Mouse (Mus musculus) intestine, embryonic 16.5 days (tissue): ENCODE data around the gene Paqr9. TPM values are rescaled to one million over a fixed set of nuclear protein-coding genes. Genes with fewer than 3 reads are reported as not detected.
A peak's percentile ranks its signal among the peaks of the same experiment; 100 is the strongest.

Experiments
- ATAC-seq: fragments of 200-750 bp; cut with Nextera tagmentation; 2 replicates; pipeline ENCODE4 v1.8.0; 2017; ENCODE audit warnings: moderate TSS enrichment, moderate library complexity
- H3K27ac ChIP-seq: fragments of 300-500 bp; sonication (generic); 2 replicates; pipeline ENCODE4 v1.5.1; 2014; ENCODE audit warnings: mild to moderate bottlenecking, low read length
- H3K27me3 ChIP-seq: fragments of 300-500 bp; sonication (generic); replicated peaks from 2 replicates; pipeline ENCODE4 v1.6.1; 2014; ENCODE audit warnings: low read length, control low read depth, mixed read lengths; ENCODE audit not compliant: control insufficient read depth, insufficient read depth
- H3K36me3 ChIP-seq: fragments of 300-500 bp; sonication (generic); 2 replicates; pipeline ENCODE4 v1.6.1; 2014; ENCODE audit warnings: low read length, control low read depth; ENCODE audit not compliant: control insufficient read depth, insufficient read depth
- H3K4me1 ChIP-seq: fragments of 300-500 bp; sonication (generic); 2 replicates; pipeline ENCODE4 v1.6.1; 2014; ENCODE audit warnings: low read length, control low read depth, mixed read lengths; ENCODE audit not compliant: control insufficient read depth, insufficient read depth
- H3K4me2 ChIP-seq: fragments of 300-500 bp; sonication (generic); 2 replicates; pipeline ENCODE4 v1.6.1; 2014; ENCODE audit warnings: low read depth, low read length, control low read depth
- H3K4me3 ChIP-seq: fragments of 300-500 bp; sonication (generic); 2 replicates; pipeline ENCODE4 v1.5.1; 2014; ENCODE audit warnings: mild to moderate bottlenecking, low read length
- H3K9ac ChIP-seq: fragments of 300-500 bp; sonication (generic); 2 replicates; pipeline ENCODE4 v1.6.1; 2014; ENCODE audit warnings: low read depth, low read length
- H3K9me3 ChIP-seq: fragments of 300-500 bp; sonication (generic); 2 replicates; pipeline ENCODE4 v1.6.1; 2016; ENCODE audit warnings: low read length, control low read depth; ENCODE audit not compliant: control insufficient read depth
- WGBS: fragments of 180-500 bp; shearing (Covaris S2); extraction: QIAGEN DNeasy Blood & Tissue Kit; methylation state at CpG from one replicate; pipeline ENCODE4 v1.1.7; 2014; 5-methylcytosine and 5-hydroxymethylcytosine counted together
- polyA plus RNA-seq: library from polyadenylated mRNA; unstranded; fragments of >200 nt; fragmentation: Nextera tagmentation; extraction: Ambion mirVana; gene quantifications from 2 replicates; pipeline ENCODE4 v1.2.1, GENCODE M21; 2015

The Paqr9 gene
- polyA plus RNA-seq, 1 experiment from 2014 or later, result 0.67 TPM

DNA sequence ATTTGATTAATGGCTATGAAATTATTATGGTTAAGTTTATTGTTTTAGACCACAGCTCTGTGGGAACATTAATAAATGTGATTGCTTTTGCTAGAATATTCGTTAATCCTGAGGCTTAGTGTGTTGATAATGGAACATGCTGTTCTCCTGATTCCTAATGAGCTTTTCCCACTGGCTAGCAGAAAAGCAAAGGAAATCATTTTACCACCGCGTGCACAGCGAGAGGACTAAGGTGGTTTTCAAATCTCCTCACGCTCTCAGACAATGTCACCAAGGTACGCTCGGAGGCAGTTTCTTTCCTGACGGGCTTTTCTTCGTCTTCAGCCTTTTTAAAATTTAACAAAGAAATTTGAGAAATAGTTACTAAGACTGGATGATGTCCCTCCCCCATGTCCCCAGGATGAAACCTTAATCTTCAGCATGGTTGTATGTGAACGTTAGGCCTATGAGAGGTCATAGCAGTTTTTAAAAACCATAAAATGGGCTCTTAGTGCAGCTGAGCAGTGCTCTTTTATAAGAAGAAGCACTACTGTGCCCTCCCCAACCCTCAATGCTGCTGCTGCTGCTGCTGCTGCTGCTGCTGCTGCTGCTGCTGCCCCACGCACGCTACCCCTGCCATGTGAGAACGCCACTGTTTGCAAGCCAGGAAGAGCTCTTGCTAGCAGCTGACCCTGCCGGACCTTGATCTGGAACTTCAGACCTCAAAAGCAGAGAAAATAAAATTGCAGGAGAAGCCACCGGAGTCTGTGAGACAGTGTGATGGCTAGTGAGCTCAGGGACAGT, 17.6 kb upstream of the Paqr9 start:
- Histone ChIP-seq H3K4me1 (no peaks in the 10 kb centered on the region), H3K4me2 (no peak overlapping the region), H3K9ac (no peak overlapping the region), H3K27me3 (no peaks in the 10 kb centered on the region), H3K9me3 (no peaks in the 10 kb centered on the region), H3K27ac (no peak overlapping the region), H3K4me3 (no peak overlapping the region), H3K36me3 (no peaks in the 10 kb centered on the region)
- ATAC-seq, result no peak
- WGBS, result 72% methylated on average over 15 of the region's 15 CpGs

DNA sequence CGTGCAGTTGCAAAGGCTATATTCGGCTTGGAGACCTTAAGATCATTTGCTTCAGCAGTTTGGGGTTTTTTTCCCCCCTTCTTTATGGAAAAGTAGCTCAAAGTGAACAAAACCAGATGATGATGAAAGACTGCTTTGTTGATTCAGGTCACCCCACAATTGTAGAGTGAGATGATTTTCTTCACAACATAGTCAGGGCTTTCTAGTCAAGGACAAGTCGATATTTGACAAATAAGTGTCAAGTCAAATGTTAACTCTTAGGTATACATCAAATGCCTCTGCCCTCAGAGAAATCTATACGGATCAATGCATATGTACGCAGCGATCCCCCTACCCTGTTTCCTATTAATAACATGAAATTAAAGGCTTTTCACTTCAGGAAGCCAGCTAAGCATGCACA, 17.0 kb upstream of the Paqr9 start:
- H3K27me3 ChIP-seq, result no peaks in the 10 kb centered on the region
- H3K4me3 ChIP-seq, result no peak overlapping the region
- H3K27ac ChIP-seq, result no peak overlapping the region
- WGBS, result 62% methylated on average over 6 of the region's 6 CpGs
- H3K9me3 ChIP-seq, result no peaks in the 10 kb centered on the region
- H3K4me1 ChIP-seq, result no peaks in the 10 kb centered on the region
- no peaks in the 10 kb centered on the region for H3K36me3 ChIP-seq
- no peak for ATAC-seq
- no peak overlapping the region for H3K9ac ChIP-seq
- H3K4me2 ChIP-seq, result no peak overlapping the region

DNA sequence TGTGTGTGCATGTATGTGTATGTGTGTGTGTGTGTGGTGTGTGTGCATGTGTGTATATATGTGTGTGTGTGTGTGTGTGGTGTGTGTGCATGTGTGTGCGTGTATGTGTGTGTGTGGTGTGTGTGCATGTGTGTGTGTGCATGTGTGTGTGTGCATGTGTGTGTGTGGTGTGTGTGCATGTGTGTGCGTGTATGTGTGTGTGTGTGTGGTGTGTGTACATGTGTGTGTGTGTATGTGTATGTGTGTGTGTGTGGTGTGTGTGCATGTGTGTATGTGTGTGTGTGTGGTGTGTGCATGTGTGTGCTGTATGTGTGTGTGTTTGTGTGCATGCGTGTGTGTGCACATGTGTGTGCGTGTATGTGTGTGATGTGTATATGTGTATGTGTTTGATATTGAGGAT, 14.9 kb upstream of the Paqr9 start:
- Histone ChIP-seq H3K9ac (no peak overlapping the region), H3K27me3 (no peaks in the 10 kb centered on the region), H3K4me1 (no peaks in the 10 kb centered on the region), H3K4me3 (no peak overlapping the region), H3K9me3 (no peaks in the 10 kb centered on the region), H3K27ac (no peak overlapping the region), H3K36me3 (no peaks in the 10 kb centered on the region), H3K4me2 (no peak overlapping the region)
- 94% methylated on average over 4 of the region's 4 CpGs for WGBS
- ATAC-seq, result no peak

DNA sequence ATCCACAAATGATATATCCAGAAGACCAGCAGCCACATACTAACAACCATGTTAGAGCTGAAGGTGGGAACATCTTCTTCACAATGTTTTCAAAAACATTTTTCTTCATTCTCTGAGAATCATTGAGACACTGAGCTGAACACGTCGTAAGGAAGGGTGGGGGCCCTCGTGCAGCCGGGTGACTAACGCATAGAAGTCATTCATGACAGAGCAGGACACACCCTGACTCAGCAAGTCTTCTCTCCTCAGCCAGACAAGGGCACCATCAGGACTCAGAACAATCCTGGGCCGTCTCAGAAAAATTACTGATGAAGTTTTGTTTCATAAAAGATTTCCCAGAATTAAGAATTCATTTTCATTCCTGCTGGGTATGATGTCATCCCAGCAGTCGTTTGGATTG, 12.8 kb upstream of the Paqr9 start:
- 46% methylated on average over 7 of the region's 7 CpGs for WGBS
- H3K4me2 ChIP-seq, result no peak overlapping the region
- ATAC-seq, result 0 out of 2 replicates have a peak, but pooled peaks have one; percentile 50
- no peaks in the 10 kb centered on the region for H3K27me3 ChIP-seq
- H3K9ac ChIP-seq, result no peak overlapping the region
- no peaks in the 10 kb centered on the region for H3K36me3 ChIP-seq
- no peaks in the 10 kb centered on the region for H3K9me3 ChIP-seq
- H3K4me1 ChIP-seq, result no peaks in the 10 kb centered on the region
- H3K4me3 ChIP-seq, result no peak overlapping the region
- no peak overlapping the region for H3K27ac ChIP-seq

DNA sequence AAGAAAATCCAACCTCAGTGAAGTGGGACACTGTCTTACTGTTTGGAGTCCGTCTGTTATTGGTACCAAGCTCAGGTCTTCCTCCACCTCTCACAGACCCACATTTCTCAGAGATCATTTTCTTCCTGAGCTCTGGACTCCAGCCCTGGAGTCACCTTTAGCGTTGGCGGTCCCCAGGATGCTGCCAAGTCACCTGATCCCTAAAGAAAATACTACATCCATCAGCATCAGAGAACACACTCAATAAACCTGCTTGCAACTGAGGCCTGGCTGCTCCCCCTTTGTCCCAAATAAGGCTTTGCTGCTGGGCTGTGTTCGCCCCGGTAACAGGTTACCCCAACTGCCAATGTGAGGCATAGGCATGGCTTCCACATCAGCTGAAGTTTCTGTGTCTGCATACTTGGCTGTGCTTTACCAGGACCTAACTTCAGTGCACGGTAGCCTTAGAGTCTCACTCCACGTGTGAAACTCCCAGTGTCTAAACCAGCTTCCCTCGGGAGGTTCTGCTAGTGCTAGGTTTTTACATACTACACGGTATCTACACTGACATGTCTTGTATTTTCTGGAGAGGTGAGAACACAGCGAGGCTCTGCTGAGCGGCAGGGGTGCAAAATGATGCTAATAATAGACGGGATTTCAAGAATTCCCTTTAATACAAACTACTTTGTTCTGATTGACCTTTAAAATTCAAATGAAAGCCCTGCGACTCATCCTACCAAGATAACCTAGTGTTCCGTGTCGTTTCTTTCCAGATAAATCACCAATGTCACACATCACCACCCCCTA, 9.6 kb upstream of the Paqr9 start:
- WGBS, result 71% methylated on average over 15 of the region's 15 CpGs
- no peaks in the 10 kb centered on the region for H3K36me3 ChIP-seq
- H3K9ac ChIP-seq, result no peak overlapping the region
- no peaks in the 10 kb centered on the region for H3K9me3 ChIP-seq
- no peaks in the 10 kb centered on the region for H3K27me3 ChIP-seq
- no peak overlapping the region for H3K27ac ChIP-seq
- ATAC-seq, result no peak
- no peak overlapping the region for H3K4me2 ChIP-seq
- no peaks in the 10 kb centered on the region for H3K4me1 ChIP-seq
- H3K4me3 ChIP-seq, result no peak overlapping the region

DNA sequence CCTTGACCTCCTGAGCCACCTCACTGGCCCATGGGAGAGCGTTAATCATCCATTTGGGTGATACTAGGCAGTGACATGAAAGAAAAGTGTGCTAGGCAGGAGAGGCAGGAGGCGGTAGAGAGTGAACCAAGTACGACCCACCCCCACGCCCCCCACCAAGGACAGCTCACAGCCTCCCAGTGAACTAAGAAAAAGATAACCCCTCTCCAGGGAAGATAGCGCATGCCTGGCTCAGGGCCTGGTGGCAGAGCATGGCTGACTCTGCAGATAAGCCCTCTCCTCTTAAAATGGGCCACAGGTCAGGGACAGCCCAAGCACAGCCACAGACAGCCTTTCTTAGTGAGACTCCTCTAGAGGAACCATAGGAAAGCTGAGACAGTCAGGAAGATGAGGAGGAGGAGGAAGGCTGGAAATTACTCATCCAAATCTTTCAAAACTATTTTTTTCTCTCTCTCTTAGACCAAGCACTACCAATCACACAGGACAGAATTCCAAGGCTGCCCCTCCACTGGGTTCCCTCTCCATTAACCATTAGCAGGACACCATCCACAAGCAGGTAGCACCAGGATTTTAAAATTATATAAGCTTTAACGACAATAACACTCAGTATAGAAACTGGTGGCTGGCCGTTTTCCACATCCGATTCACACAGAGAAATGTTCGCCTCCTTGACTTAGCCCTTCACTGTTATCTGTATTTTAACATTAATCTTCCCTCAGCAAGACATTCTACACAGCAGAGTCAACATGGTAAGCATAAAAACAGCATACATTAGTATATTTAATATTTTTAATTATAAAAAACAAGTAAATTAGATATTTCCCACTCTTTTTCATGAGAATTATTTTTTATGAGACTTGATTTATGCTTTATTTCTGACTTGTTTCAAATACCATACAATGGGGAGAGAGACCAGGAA, 8.3 kb upstream of the Paqr9 start:
- 61% methylated on average over 9 of the region's 9 CpGs for WGBS
- peak; percentile 60 for ATAC-seq

DNA sequence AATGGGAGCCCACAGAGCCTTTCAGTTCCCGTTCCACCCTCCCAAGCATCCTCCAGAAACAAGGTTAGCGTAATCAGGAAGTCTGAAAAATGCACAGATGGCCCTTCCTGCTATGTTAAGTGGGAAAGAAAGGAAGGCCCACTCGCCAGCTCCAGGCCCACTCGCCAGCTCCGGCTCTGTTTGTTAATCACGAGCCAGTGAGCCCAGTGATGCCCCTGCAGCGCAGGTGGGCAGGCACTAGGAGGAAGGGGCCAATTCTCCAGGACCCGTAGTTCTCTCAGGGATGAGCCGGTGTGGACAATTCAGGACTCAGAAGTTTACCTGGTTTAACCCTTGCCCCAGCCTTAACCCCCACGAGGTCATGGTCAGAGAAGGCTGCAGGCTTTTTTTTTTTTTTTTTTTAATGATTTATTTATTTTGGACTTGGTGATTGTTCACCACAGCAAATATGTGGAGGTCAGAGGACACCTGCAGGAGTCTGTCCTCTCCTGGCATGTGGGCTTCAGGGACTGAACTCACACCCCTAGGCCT, 7.2 kb upstream of the Paqr9 start:
- no peak overlapping the region for H3K4me2 ChIP-seq
- H3K27ac ChIP-seq, result no peak overlapping the region
- ATAC-seq, result no peak
- no peaks in the 10 kb centered on the region for H3K36me3 ChIP-seq
- no peaks in the 10 kb centered on the region for H3K4me1 ChIP-seq
- H3K9ac ChIP-seq, result no peak overlapping the region
- H3K27me3 ChIP-seq, result no peaks in the 10 kb centered on the region; the same call in 1 of the 2 replicates
- no peaks in the 10 kb centered on the region for H3K9me3 ChIP-seq
- WGBS, result 53% methylated on average over 10 of the region's 10 CpGs
- H3K4me3 ChIP-seq, result no peak overlapping the region

More for the DNA sequence above, 8.3 kb upstream of the Paqr9 start:
- no peaks in the 10 kb centered on the region for H3K27me3 ChIP-seq
- no peaks in the 10 kb centered on the region for H3K36me3 ChIP-seq
- no peak overlapping the region for H3K27ac ChIP-seq
- no peak overlapping the region for H3K4me2 ChIP-seq
- H3K9ac ChIP-seq, result no peak overlapping the region
- no peaks in the 10 kb centered on the region for H3K9me3 ChIP-seq
- H3K4me3 ChIP-seq, result no peak overlapping the region
- no peaks in the 10 kb centered on the region for H3K4me1 ChIP-seq

DNA sequence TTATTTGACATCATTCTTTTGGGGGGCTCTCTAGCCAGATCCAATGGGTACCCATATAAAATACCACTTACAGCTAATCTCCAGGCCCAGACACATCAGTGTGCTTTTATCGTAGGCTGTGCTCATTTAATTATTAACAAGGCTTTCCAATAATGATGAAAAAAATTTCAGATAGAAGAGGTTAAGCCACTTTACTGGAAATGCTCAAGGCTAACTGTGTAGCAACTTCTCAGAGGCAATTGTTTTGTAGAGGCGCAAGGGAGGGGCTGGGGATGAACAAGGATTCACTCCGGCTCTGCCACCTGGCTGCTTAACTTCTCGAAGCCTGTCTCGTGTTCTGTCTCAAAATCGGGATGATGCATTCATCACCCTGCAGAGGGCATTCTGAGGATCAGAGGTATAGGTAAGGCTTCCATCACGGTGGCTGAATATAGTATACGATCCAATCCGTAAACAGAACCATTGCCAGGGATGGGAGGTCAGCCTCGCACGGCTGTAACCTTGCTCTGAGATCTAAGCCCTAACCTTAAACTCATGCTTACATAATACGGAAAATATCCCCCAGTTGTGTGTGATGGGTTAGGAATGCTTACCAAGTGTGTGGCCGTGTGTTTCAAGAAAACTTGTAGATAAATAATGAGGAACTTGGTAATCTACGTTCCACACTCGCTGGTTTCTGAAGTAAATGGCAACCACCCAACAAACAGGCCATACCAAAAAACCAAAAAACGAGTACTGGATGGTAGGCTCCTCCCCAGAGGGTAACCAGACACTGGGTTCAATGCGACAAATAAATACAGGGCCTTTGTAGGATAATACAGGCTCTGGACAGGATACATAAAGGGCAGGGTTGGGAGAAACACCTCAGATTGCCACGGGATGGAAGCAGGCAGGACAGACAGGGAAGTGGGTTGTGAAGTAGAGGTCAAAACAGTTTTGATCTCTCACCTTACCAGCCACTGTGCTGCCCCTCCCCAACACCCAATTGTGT, 4.9 kb upstream of the Paqr9 start:
- Histone ChIP-seq H3K27ac (no peak overlapping the region), H3K27me3 (peaks cover 16% of the 10 kb centered on the region), H3K36me3 (no peaks in the 10 kb centered on the region), H3K9ac (no peak overlapping the region), H3K4me1 (no peaks in the 10 kb centered on the region), H3K4me3 (no peak overlapping the region), H3K4me2 (no peak overlapping the region), H3K9me3 (no peaks in the 10 kb centered on the region)
- no peak for ATAC-seq
- 68% methylated on average over 18 of the region's 18 CpGs for WGBS
